Mouse (Mus musculus) bone marrow macrophage, adult 2 months (primary cell): Measurements from ENCODE around the gene Mllt3.

Source experiments
- CTCF ChIP-seq: IDR thresholded peaks from 2 replicates; pipeline ENCODE4 v1.5.1; 2012; ENCODE audit warnings: low read depth, mild to moderate bottlenecking, low read length, moderate library complexity
- POLR2A ChIP-seq: IDR thresholded peaks from 2 replicates; pipeline ENCODE4 v1.6.1; 2012; ENCODE audit warnings: mild to moderate bottlenecking, low read depth, low read length, borderline replicate concordance

GRCm38 (mm10) chr4:87881995-87882394, 151.2 kb downstream of the Mllt3 start:
- TF ChIP-seq POLR2A (no peak), CTCF (no peak)
